Comparison of ENCODE assay signal across 15 mouse cellular contexts in genomic region chr16:57176276-57176675, GRCm38 (mm10). TPM values are rescaled to one million over a fixed set of nuclear protein-coding genes. Genes with fewer than 3 reads are reported as not detected.
DNase-seq lines count a peak whose midpoint lies in the region; ATAC-seq and TF ChIP-seq lines count a peak whose summit lies in the region.
"Had no signal": no experiment of that assay in that cellular context is flagged by ENCODE, and none has a peak within 500 bp of the region (broad histone marks: within the 10 kb centered on the region; RNA-seq: fewer than 3 reads in every experiment).

No protein-coding gene starts in this region.

- dilution Hi-C loops in CH12.LX (cut with MboI; ENCODE audit: extremely low pct_ligation_motif_present, extremely low pct_unique_long_range_greater_than_20kb, low sequenced_read_pairs) = no loop called here

- peak; percentile 58 for ATAC-seq in granulocyte monocyte progenitor cell, adult 5-6 weeks (replicated peaks; ENCODE audit: poor library complexity, severe bottlenecking)
- ATAC-seq: CD4-positive, CD25-positive, alpha-beta regulatory T cell, adult 4 months had no signal

- TF ChIP-seq CTCF in CH12.LX (conservative IDR thresholded peaks at IDR 0.05 in 1 of 2, IDR thresholded peaks at IDR 0.05 in 1 of 2; ENCODE audit: low read depth in 2 of 2, low read length in 2 of 2) = no peak

- DNase-seq in CH12.LX (ENCODE audit: extremely low read depth) (peak; percentile 73), ES-CJ7 (ENCODE audit: low read depth, low spot score) (peak; percentile 18)
- peak; percentile 42 to 59 for DNase-seq in right cerebral cortex, postnatal 10 days (ENCODE audit: low spot score in 2 of 2)
- DNase-seq in gastrocnemius, postnatal 4 days (ENCODE audit: low spot score in 2 of 2) = no peak
- DNase-seq in gastrocnemius, postnatal 36 days = no peak
- DNase-seq in thymus, postnatal 25 days = no peak
- DNase-seq: cerebellum, adult 9-10 months; kidney, adult 2 months; liver, embryonic 13.5 days had no signal

- H3K4me2 ChIP-seq in CH12.LX (ENCODE audit: insufficient read depth, low read depth, poor library complexity, severe bottlenecking) = no peak overlapping the region
- H3K4me2 ChIP-seq: hindbrain, embryonic 15.5 days; liver, embryonic 13.5 days; neural tube, embryonic 12.5 days had no signal

- H3K9me3 ChIP-seq in CH12.LX (replicated peaks; ENCODE audit: low read length) = peaks cover 4% of the 10 kb centered on the region
- H3K9me3 ChIP-seq: forebrain, embryonic 10.5 days; heart, embryonic 10.5 days; hindbrain, embryonic 15.5 days; liver, embryonic 13.5 days; neural tube, embryonic 12.5 days had no signal

- H3K79me2 ChIP-seq in CH12.LX (replicated peaks; ENCODE audit: control insufficient read depth, extremely low read depth, insufficient read depth, poor library complexity, severe bottlenecking) = no peaks in the 10 kb centered on the region

- no peak overlapping the region for H3K4me3 ChIP-seq in CH12.LX (replicated peaks in 1 of 3; ENCODE audit: low read depth in 2 of 3, low read length in 2 of 3, poor library complexity in 1 of 3)
- H3K4me3 ChIP-seq: forebrain, embryonic 10.5 days; heart, embryonic 10.5 days; hindbrain, embryonic 15.5 days; liver, embryonic 13.5 days; neural tube, embryonic 12.5 days had no signal

- in situ Hi-C loops in CH12.LX (cut with MboI; ENCODE audit: low pct_ligation_motif_present, low pct_unique_long_range_greater_than_20kb, low sequenced_read_pairs) = no loop called here

- no peak for TF ChIP-seq RAD21 in CH12.LX (IDR thresholded peaks at IDR 0.05; ENCODE audit: low read depth, low read length)

- no peak overlapping the region for H3K9ac ChIP-seq in CH12.LX (ENCODE audit: insufficient read depth, low read depth)
- H3K9ac ChIP-seq: hindbrain, embryonic 15.5 days; liver, embryonic 13.5 days; neural tube, embryonic 12.5 days had no signal

- TF ChIP-seq EP300 in CH12.LX (IDR thresholded peaks at IDR 0.05; ENCODE audit: low read length) = peak; percentile 33; the same call in 1 of the 2 replicates

- TF ChIP-seq POLR2A in CH12.LX (IDR thresholded peaks at IDR 0.05; ENCODE audit: low read depth, low read length) = no peak

- H3K36me3 ChIP-seq in CH12.LX (replicated peaks in 1 of 2; ENCODE audit: control insufficient read depth in 1 of 2, insufficient read depth in 1 of 2, low read length in 1 of 2) = peaks cover 29 to 69% of the 10 kb centered on the region in 2 experiments

- peaks cover 9 to 23% of the 10 kb centered on the region in 2 experiments for H3K4me1 ChIP-seq in CH12.LX (ENCODE audit: control insufficient read depth in 1 of 2, insufficient read depth in 2 of 2)
- H3K4me1 ChIP-seq: heart, embryonic 10.5 days; hindbrain, embryonic 15.5 days; liver, embryonic 13.5 days; neural tube, embryonic 12.5 days had no signal

- no peaks in the 10 kb centered on the region for H3K27me3 ChIP-seq in CH12.LX (replicated peaks)
- H3K27me3 ChIP-seq: hindbrain, embryonic 15.5 days; liver, embryonic 13.5 days; neural tube, embryonic 12.5 days had no signal

- peak overlapping the region; percentile 44 for H3K27ac ChIP-seq in CH12.LX (ENCODE audit: insufficient read depth, low read depth)
- H3K27ac ChIP-seq: forebrain, embryonic 10.5 days; heart, embryonic 10.5 days; hindbrain, embryonic 15.5 days; liver, embryonic 13.5 days; neural tube, embryonic 12.5 days had no signal

- intact Hi-C loops in gastrocnemius, postnatal 36 days (cut with DNase I) = no loop called here

TF ChIP-seq in CH12.LX, 34 proteins besides CTCF, POLR2A, EP300 and RAD21:
- TF ChIP-seq ZNF384 (IDR thresholded peaks at IDR 0.05; ENCODE audit: low read depth, low read length) (no peak), TCF12 (IDR thresholded peaks at IDR 0.05; ENCODE audit: low read depth, low read length) (no peak), MXI1 (IDR thresholded peaks at IDR 0.05; ENCODE audit: low read depth, low read length) (no peak), KAT2A (IDR thresholded peaks at IDR 0.05; ENCODE audit: insufficient replicate concordance, low read length) (no peak), MAFK (IDR thresholded peaks at IDR 0.05; ENCODE audit: insufficient replicate concordance, low read length) (no peak), ETS1 (conservative IDR thresholded peaks at IDR 0.05; ENCODE audit: low read depth, low read length) (no peak), HCFC1 (IDR thresholded peaks at IDR 0.05; ENCODE audit: low read depth, low read length) (no peak)

RNA-seq across cellular contexts. Expression of gene Nit2, which starts 9.1 kb away (rescaled TPM):
- total RNA-seq in CH12.LX (2012; rRNA removed) (59.4 and 60.1 TPM in 2 replicates), CH12.LX (2014; rRNA removed) (90.9 and 93.3 TPM in 2 replicates)
- polyA plus RNA-seq in CH12.LX (2012; ENCODE audit: insufficient read length, low read depth) = 71.8 and 84.4 TPM in 2 replicates
- 39.6 and 50.4 TPM in 2 replicates for total RNA-seq in granulocyte monocyte progenitor cell, adult 5-6 weeks (2014; fragmentation: Nextera tagmentation)
- 38.6 and 40.5 TPM in 2 replicates for total RNA-seq in granulocyte monocyte progenitor cell, adult 5-6 weeks (2017)
- total RNA-seq in gastrocnemius, postnatal 4 days (2021) = 10 to 100 TPM; 39.6 to 40.8 TPM
- 10 to 100 TPM; 24.1 to 25.1 TPM for total RNA-seq in gastrocnemius, postnatal 36 days (2021)

RNA-seq across cellular contexts. Expression of gene Tomm70a, which starts 54.8 kb away (rescaled TPM):
- total RNA-seq in CH12.LX (2012; rRNA removed) (112 and 127 TPM in 2 replicates), CH12.LX (2014; rRNA removed) (194 and 216 TPM in 2 replicates)
- polyA plus RNA-seq in CH12.LX (2012; ENCODE audit: insufficient read length, low read depth) = 129 TPM in 2 replicates
- 61.1 and 70.8 TPM in 2 replicates for total RNA-seq in granulocyte monocyte progenitor cell, adult 5-6 weeks (2014; fragmentation: Nextera tagmentation)
- total RNA-seq in granulocyte monocyte progenitor cell, adult 5-6 weeks (2017) = 75.0 and 81.3 TPM in 2 replicates
- total RNA-seq in gastrocnemius, postnatal 4 days (2021) = 10 to 100 TPM; 40.4 to 43.9 TPM
- total RNA-seq in gastrocnemius, postnatal 36 days (2021) = 10 to 100 TPM; 30.4 to 33.1 TPM

RNA-seq across cellular contexts. Expression of gene Tbc1d23, which starts 55.0 kb away (rescaled TPM):
- total RNA-seq in CH12.LX (2012; rRNA removed) = 21.2 and 24.4 TPM in 2 replicates
- 38.8 and 42.5 TPM in 2 replicates for total RNA-seq in CH12.LX (2014; rRNA removed)
- polyA plus RNA-seq in CH12.LX (2012; ENCODE audit: insufficient read length, low read depth) = 24.7 and 31.5 TPM in 2 replicates
- total RNA-seq in granulocyte monocyte progenitor cell, adult 5-6 weeks (2014; fragmentation: Nextera tagmentation) = 28.2 and 36.4 TPM in 2 replicates
- total RNA-seq in granulocyte monocyte progenitor cell, adult 5-6 weeks (2017) = 42.3 and 45.7 TPM in 2 replicates
- 10 to 100 TPM; 38.6 to 44.3 TPM for total RNA-seq in gastrocnemius, postnatal 4 days (2021)
- 10 to 100 TPM; 16.4 to 17.6 TPM for total RNA-seq in gastrocnemius, postnatal 36 days (2021)

Comparison
In these comparisons a context has a peak if more than half of its experiments do, and no peak if none do; other contexts are left out.
1. DNase-seq: peak in CH12.LX (single experiment), ES-CJ7 (single experiment) and right cerebral cortex, postnatal 10 days (2 of 2); none in gastrocnemius, postnatal 4 days (0 of 2), gastrocnemius, postnatal 36 days (0 of 2) and thymus, postnatal 25 days (single experiment).